Mouse (Mus musculus) forebrain, embryonic 14.5 days (tissue): Measurements from ENCODE around the gene Actr3. TPM values are rescaled to one million over a fixed set of nuclear protein-coding genes. Genes with fewer than 3 reads are reported as not detected.
"Not testable (repeated sequence)": the region's sequence is repeated elsewhere in the genome, so short reads cannot be mapped to it uniquely, and the experiment has no call there.

Source experiments
- ATAC-seq: fragments of 200-750 bp; cut with Nextera tagmentation; 2 replicates; pipeline ENCODE4 v1.8.0; 2017; ENCODE audit warnings: mild to moderate bottlenecking, moderate library complexity
- DNase-seq: peaks from one replicate; pipeline ENCODE4 v3.0.0-alpha.2; 2015; ENCODE audit warnings: low spot score
- H3K27ac ChIP-seq: fragments of 300-500 bp; sonication (generic); 2 replicates; pipeline ENCODE4 v1.5.1; 2014; ENCODE audit warnings: low read depth, mild to moderate bottlenecking, control low read depth, low read length, moderate library complexity
- H3K27me3 ChIP-seq: fragments of 300-500 bp; sonication (generic); replicated peaks from 2 replicates; pipeline ENCODE4 v1.6.1; 2014; ENCODE audit warnings: low read length, control low read depth, mixed read lengths; ENCODE audit not compliant: control insufficient read depth, insufficient read depth
- H3K36me3 ChIP-seq: fragments of 300-500 bp; sonication (generic); 2 replicates; pipeline ENCODE4 v1.6.1; 2014; ENCODE audit warnings: low read length, control low read depth; ENCODE audit not compliant: control insufficient read depth, insufficient read depth
- H3K4me1 ChIP-seq: fragments of 300-500 bp; sonication (generic); 2 replicates; pipeline ENCODE4 v1.6.1; 2014; ENCODE audit warnings: antibody characterized with exemption, low read length, control low read depth; ENCODE audit not compliant: control insufficient read depth, insufficient read depth
- H3K4me2 ChIP-seq: fragments of 300-500 bp; sonication (generic); 2 replicates; pipeline ENCODE4 v1.6.1; 2014; ENCODE audit warnings: mild to moderate bottlenecking, control low read depth, low read length
- H3K4me3 ChIP-seq: fragments of 300-500 bp; sonication (generic); 2 replicates; pipeline ENCODE4 v1.5.1; 2014; ENCODE audit warnings: low read depth, low read length, control low read depth
- H3K9ac ChIP-seq: fragments of 300-500 bp; sonication (generic); 2 replicates; pipeline ENCODE4 v1.6.1; 2014; ENCODE audit warnings: mild to moderate bottlenecking, low read length, control low read depth, moderate library complexity
- H3K9me3 ChIP-seq: fragments of 300-500 bp; sonication (generic); replicated peaks from 2 replicates; pipeline ENCODE4 v1.6.1; 2016; ENCODE audit warnings: low read length, control low read depth, mixed read lengths; ENCODE audit not compliant: control insufficient read depth
- WGBS: fragments of 180-500 bp; shearing (Covaris S2); extraction: QIAGEN DNeasy Blood & Tissue Kit; methylation state at CpG from one replicate; pipeline ENCODE4 v1.1.7; 2014; 5-methylcytosine and 5-hydroxymethylcytosine counted together
- polyA plus RNA-seq: library from polyadenylated mRNA; unstranded; fragments of >200 nt; fragmentation: Nextera tagmentation; extraction: Ambion mirVana; gene quantifications from 2 replicates; pipeline ENCODE4 v1.2.1, GENCODE M21; 2014

Actr3 gene
- polyA plus RNA-seq, 1 experiment from 2014 or later, result 231 TPM

DNA sequence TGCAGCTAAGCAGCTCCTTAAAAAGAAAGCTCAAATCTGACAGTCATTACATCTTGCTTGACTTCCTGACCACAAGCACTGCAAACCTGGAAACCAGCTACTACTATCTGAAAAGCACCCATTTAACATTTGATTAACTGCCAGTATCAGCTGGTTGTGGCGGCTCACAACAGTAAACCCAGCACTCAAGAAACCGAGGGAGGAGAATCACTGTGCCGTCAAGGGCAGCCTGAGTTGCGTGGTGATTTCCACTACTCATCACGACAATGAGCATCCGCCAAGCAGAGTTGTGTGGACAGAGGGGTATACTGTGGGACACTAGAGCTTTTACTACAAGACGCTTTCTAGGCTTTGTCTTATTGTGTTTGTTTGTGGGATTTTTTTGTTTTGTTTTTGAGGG, 4.8 kb downstream of the Actr3 start:
- Histone ChIP-seq H3K4me1 (peaks cover 10% of the 10 kb centered on the region), H3K4me2 (no peak overlapping the region), H3K27ac (no peak overlapping the region), H3K9ac (no peak overlapping the region), H3K27me3 (no peaks in the 10 kb centered on the region), H3K36me3 (no peaks in the 10 kb centered on the region), H3K9me3 (no peaks in the 10 kb centered on the region), H3K4me3 (no peak overlapping the region)
- ATAC-seq (no peak), DNase-seq (no peak)
- 80% methylated on average over 7 of the region's 7 CpGs for WGBS

DNA sequence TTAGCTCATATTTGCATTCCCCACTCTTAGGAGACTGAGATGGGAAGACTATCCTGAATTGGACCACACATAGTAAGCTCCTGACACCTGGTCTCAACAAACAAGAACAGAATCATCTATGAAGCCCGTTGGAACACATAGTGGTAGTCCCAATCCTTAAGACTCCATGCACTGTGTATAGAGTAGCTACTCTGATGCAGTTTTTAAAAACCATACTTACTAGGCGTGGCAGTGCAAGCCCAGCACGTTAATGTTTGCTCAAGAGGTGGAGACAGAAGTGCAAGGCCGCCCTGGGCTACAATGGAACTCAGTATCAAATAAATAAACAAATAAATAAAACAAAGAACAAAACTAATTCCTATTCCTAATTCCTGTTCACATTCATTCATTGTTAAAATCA, 5.5 kb downstream of the Actr3 start:
- 86% methylated on average over 4 of the region's 4 CpGs for WGBS
- H3K36me3 ChIP-seq, result no peaks in the 10 kb centered on the region
- peaks cover 10% of the 10 kb centered on the region for H3K4me1 ChIP-seq
- no peak overlapping the region for H3K4me2 ChIP-seq
- no peak overlapping the region for H3K4me3 ChIP-seq
- no peak overlapping the region for H3K27ac ChIP-seq
- DNase-seq (no peak), ATAC-seq (no peak)
- H3K9ac ChIP-seq, result no peak overlapping the region
- H3K9me3 ChIP-seq, result no peaks in the 10 kb centered on the region
- no peaks in the 10 kb centered on the region for H3K27me3 ChIP-seq

DNA sequence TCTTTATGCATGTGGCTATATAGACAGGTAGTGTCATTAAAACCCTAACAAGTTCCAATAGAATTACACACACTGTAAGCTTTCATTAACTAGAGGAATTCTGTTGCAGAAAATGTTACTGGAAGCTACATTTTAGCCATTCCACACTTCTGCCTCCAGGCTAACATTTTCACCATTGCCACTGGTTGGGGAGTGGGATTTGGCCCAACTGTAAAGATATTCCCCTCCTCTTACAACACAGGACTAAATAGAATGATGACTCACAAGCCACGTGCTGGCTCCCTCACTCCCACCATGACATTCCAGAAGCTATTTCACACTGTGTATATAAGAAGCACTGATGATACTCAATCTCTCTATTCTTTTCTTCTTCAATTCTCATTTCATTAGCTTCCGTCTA, 7.2 kb downstream of the Actr3 start:
- no peaks in the 10 kb centered on the region for H3K27me3 ChIP-seq
- no peaks in the 10 kb centered on the region for H3K9me3 ChIP-seq
- H3K36me3 ChIP-seq, result no peaks in the 10 kb centered on the region
- H3K4me1 ChIP-seq, result peaks cover 4% of the 10 kb centered on the region
- H3K27ac ChIP-seq, result no peak overlapping the region
- DNase-seq (no peak), ATAC-seq (no peak)
- H3K4me2 ChIP-seq, result no peak overlapping the region
- H3K9ac ChIP-seq, result no peak overlapping the region
- no peak overlapping the region for H3K4me3 ChIP-seq
- 60% methylated on average over 2 of the region's 2 CpGs for WGBS

DNA sequence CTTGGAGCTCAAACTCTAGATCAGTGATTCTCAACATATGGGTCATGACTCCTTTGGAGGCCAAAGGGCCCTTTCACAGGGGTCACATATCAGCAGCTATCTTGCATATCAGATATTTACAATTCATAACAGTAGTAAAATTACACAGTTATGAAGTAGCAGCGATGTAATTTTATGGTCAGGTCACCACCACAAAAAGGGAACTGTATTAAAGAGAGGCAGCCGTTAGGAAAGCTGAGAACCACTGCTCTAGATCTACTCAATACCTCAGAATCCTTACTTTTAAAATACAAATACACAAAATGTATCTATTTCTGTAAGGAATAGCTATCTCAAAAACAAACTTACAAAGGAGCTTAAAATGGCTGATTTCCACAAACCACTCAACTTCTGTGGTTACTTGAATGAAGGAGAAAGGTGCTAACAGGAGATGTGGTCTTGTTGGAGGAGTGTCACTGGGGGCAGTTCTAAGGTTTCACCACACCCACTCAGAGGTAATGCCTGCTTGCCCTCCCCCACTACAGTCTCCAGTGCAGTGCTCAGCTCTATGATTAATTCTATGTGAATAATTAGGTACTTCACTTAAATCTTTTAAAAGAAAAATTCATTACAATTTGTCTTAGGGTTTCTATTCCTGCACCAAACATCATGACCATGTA, 9.0 kb downstream of the Actr3 start:
- no peaks in the 10 kb centered on the region for H3K27me3 ChIP-seq
- 93% methylated on average over 2 of the region's 2 CpGs for WGBS
- DNase-seq (no peak), ATAC-seq (no peak)
- H3K9ac ChIP-seq, result no peak overlapping the region
- no peak overlapping the region for H3K27ac ChIP-seq
- H3K4me3 ChIP-seq, result no peak overlapping the region
- H3K9me3 ChIP-seq, result no peaks in the 10 kb centered on the region
- 0 out of 2 replicates have a peak, but pooled peaks cover 2% of the 10 kb centered on the region for H3K4me1 ChIP-seq
- H3K36me3 ChIP-seq, result no peaks in the 10 kb centered on the region
- no peak overlapping the region for H3K4me2 ChIP-seq

DNA sequence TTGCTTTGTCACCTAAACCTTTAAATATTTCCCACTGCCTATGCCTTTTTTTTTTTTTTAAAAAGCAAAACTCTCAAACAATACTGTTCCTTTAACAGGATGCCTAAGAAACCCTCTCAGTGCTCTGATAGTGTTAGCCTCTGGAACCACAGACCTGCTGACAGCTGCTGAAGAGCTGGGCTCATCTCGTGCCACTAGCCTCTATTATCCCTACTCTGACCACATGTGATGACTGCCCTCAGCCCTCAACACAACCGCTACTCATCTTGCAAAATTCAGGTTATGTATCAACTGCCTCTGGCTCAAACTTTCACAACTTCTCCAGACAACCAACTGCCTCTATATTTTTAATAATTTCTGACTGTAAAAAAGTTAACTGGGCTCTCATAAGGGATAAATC, 15.6 kb downstream of the Actr3 start:
- DNase-seq, result no peak
- H3K4me2 ChIP-seq, result no peak overlapping the region
- no peak overlapping the region for H3K9ac ChIP-seq
- no peak overlapping the region for H3K4me3 ChIP-seq
- H3K9me3 ChIP-seq, result no peaks in the 10 kb centered on the region
- no peaks in the 10 kb centered on the region for H3K4me1 ChIP-seq
- ATAC-seq, result no peak
- WGBS, result 78% methylated on average over 2 of the region's 2 CpGs
- H3K27ac ChIP-seq, result no peak overlapping the region
- H3K36me3 ChIP-seq, result peaks cover 12% of the 10 kb centered on the region
- H3K27me3 ChIP-seq, result no peaks in the 10 kb centered on the region

DNA sequence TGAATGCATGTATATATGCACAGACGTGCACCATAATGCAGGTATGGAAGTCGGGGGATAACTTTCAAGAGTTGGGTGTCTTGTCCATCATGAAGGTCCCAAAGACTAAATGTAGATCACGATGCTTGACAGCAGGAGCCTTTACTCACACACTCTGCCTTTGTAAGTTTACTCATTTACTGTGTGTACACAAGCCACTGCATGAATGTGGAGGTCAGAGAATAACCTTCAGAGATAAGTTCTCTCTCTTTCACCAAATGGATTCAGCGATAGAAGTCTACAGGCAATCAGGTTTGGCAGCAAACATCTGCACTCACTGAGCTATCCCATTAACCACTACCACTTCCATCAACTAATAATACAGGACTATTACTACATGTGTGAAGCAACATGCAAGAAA, 16.8 kb downstream of the Actr3 start:
- H3K36me3 ChIP-seq, result peaks cover 17% of the 10 kb centered on the region
- DNase-seq, result no peak
- WGBS, result 90% methylated on average over 4 of the region's 4 CpGs
- no peak overlapping the region for H3K4me2 ChIP-seq
- no peak overlapping the region for H3K9ac ChIP-seq
- H3K4me1 ChIP-seq, result no peaks in the 10 kb centered on the region
- no peaks in the 10 kb centered on the region for H3K27me3 ChIP-seq
- ATAC-seq, result no peak
- no peaks in the 10 kb centered on the region for H3K9me3 ChIP-seq
- H3K4me3 ChIP-seq, result no peak overlapping the region
- H3K27ac ChIP-seq, result no peak overlapping the region

DNA sequence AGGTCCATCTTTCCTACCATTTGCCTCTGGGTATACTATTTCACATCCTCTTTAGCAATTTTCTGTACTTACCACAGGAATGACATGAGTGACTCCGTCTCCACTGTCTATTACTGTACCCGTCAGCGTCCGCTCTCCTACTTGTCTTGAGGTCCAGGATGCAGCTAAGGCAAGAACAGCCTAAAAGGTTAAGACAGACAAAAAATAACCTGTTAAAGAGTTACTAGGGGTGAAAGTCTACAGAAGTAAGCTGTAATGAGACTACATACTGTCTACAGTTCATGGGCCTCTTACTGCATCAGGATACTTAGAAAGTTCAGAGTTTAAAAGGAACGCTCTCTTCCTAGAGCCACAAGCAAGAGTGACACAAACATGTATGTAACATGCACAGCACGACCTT, 28.3 kb downstream of the Actr3 start:
- H3K4me3 ChIP-seq, result no peak overlapping the region
- ATAC-seq, result no peak
- DNase-seq, result no peak
- H3K27me3 ChIP-seq, result no peaks in the 10 kb centered on the region
- H3K4me2 ChIP-seq, result no peak overlapping the region
- WGBS, result 95% methylated on average over 6 of the region's 6 CpGs
- H3K36me3 ChIP-seq, result peaks cover 50% of the 10 kb centered on the region
- no peaks in the 10 kb centered on the region for H3K9me3 ChIP-seq
- no peak overlapping the region for H3K27ac ChIP-seq
- no peaks in the 10 kb centered on the region for H3K4me1 ChIP-seq
- H3K9ac ChIP-seq, result no peak overlapping the region

DNA sequence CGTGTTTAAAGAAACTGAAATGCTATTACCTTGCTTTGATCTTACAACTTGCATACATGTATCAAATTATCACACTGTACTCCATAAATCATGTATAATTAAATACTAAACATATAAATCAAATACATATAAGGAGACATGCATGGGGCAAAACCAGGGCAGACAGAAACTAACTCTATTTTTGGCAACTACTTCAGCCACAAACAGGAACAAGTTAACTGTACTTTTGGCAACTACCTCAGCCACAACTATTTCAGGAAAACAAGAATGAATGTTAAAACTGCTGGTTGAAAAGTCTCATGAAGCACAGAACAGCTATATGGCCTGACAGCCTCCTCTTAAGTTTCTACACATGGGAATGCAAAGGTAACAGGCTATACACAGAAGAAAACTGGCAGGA, 40.1 kb downstream of the Actr3 start:
- Histone ChIP-seq H3K36me3 (peaks cover 49% of the 10 kb centered on the region), H3K9me3 (no peaks in the 10 kb centered on the region), H3K4me3 (no peak overlapping the region), H3K4me2 (no peak overlapping the region), H3K4me1 (no peaks in the 10 kb centered on the region), H3K27ac (no peak overlapping the region), H3K27me3 (no peaks in the 10 kb centered on the region), H3K9ac (no peak overlapping the region)
- ATAC-seq (no peak), DNase-seq (no peak)
- 97% methylated on average over 1 of the region's 1 CpGs for WGBS

DNA sequence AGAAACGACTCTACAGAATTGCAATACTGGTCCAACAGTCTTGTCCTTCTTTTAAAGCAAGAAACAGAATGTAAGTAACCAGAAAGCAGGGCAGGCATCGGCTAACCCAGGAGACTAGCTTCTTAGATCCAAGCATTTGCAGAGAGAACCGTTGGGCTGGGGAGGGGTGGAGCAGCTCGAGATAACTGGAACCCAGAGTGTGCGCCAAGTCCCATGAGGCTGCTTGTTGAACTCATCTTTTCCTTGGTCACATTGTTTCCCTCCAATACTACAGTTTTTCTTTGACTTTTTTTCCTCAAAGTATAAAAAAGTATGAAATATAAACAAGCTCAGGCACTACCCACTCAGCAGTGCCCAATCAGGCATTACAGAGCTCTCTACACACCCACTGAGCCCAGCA, 42.2 kb downstream of the Actr3 start:
- H3K27ac ChIP-seq, H3K4me2 ChIP-seq, DNase-seq, H3K4me3 ChIP-seq, H3K9ac ChIP-seq, H3K4me1 ChIP-seq, H3K27me3 ChIP-seq, H3K9me3 ChIP-seq, ATAC-seq: not testable (repeated sequence)
- peaks cover 32% of the 10 kb centered on the region for H3K36me3 ChIP-seq
- 93% methylated on average over 3 of the region's 5 CpGs for WGBS
